Mouse (Mus musculus) kidney, embryonic 15.5 days (tissue): ENCODE data around the gene Ntpcr. TPM values are rescaled to one million over a fixed set of nuclear protein-coding genes. Genes with fewer than 3 reads are reported as not detected.
A peak's percentile ranks its signal among the peaks of the same experiment; 100 is the strongest.

Source experiments
- ATAC-seq: fragments of 200-750 bp; cut with Nextera tagmentation; replicated peaks from 2 replicates; pipeline ENCODE4 v1.8.0; 2017; ENCODE audit warnings: moderate TSS enrichment; ENCODE audit not compliant: low FRiP score
- H3K27ac ChIP-seq: fragments of 300-500 bp; sonication (generic); 2 replicates; pipeline ENCODE4 v1.5.1; 2015; ENCODE audit warnings: mild to moderate bottlenecking, inconsistent platforms
- H3K27me3 ChIP-seq: fragments of 300-500 bp; sonication (generic); 2 replicates; pipeline ENCODE4 v1.6.1; 2015; ENCODE audit warnings: inconsistent platforms
- H3K36me3 ChIP-seq: fragments of 300-500 bp; sonication (generic); 2 replicates; pipeline ENCODE4 v1.6.1; 2015; ENCODE audit warnings: inconsistent platforms
- H3K4me1 ChIP-seq: fragments of 300-500 bp; sonication (generic); 2 replicates; pipeline ENCODE4 v1.6.1; 2015; ENCODE audit warnings: inconsistent platforms
- H3K4me2 ChIP-seq: fragments of 300-500 bp; sonication (generic); 2 replicates; pipeline ENCODE4 v1.6.1; 2015; ENCODE audit warnings: moderate library complexity, mild to moderate bottlenecking, inconsistent platforms
- H3K4me3 ChIP-seq: fragments of 300-500 bp; sonication (generic); replicated peaks from 2 replicates; pipeline ENCODE4 v1.5.1; 2015; ENCODE audit warnings: mild to moderate bottlenecking, inconsistent platforms
- H3K9ac ChIP-seq: fragments of 300-500 bp; sonication (generic); 2 replicates; pipeline ENCODE4 v1.6.1; 2015; ENCODE audit warnings: mild to moderate bottlenecking, inconsistent platforms
- H3K9me3 ChIP-seq: fragments of 300-500 bp; sonication (generic); replicated peaks from 2 replicates; pipeline ENCODE4 v1.6.1; 2016; ENCODE audit warnings: inconsistent platforms
- WGBS: fragments of 180-500 bp; shearing (Covaris S2); methylation state at CpG from one replicate; pipeline ENCODE4 v1.1.7; 2015; ENCODE audit warnings: mixed read lengths; 5-methylcytosine and 5-hydroxymethylcytosine counted together
- polyA plus RNA-seq: library from polyadenylated mRNA; unstranded; fragments of >200 nt; fragmentation: Nextera tagmentation; extraction: Ambion mirVana; gene quantifications from 2 replicates; pipeline ENCODE4 v1.2.1, GENCODE M21; 2015

Ntpcr gene
- polyA plus RNA-seq, 1 experiment from 2014 or later: 28.7 TPM

DNA sequence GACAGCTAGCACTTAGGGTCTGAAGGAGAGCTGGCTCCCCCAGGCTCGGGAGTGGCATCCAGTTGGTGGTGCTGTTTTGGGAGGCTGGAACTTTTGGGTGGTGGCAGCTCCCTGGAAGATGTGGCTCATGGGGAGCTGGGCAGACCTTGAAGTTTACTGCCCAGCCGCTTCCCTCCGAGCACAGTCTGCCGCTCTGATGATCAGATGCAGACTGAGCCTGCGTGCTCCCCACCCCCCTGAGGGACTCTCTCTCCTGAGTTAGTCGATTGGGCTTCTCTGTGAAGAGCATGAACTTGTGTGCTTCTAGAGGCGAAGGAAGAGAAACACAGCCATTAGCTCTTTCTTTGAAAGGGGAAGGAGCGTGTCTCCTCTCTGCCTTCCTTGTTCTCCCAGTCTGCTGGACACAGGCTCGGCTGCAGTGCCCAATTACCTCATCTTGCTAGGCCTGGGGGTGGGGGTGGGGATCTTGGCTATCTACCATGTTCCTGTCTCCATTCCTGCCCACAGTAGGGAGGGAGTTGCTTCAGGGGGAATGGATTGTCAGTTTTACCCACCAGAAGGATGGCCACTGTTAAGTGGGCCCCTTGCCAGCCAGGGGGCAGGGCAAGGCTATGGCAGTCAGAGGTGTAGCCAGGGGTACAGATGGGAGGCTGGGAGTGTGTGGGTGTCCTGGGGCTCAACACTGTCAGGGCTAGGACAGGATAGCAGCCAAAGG lies 26.8 kb downstream of the Ntpcr start:
- Histone ChIP-seq H3K9me3 (no peaks in the 10 kb centered on the region), H3K4me2 (no peak overlapping the region), H3K27ac (no peak overlapping the region), H3K36me3 (no peaks in the 10 kb centered on the region), H3K27me3 (no peaks in the 10 kb centered on the region), H3K9ac (no peak overlapping the region), H3K4me3 (no peak overlapping the region), H3K4me1 (peaks cover 13% of the 10 kb centered on the region)
- ATAC-seq: no peak
- 35% methylated on average over 9 of the region's 9 CpGs for WGBS

- H3K4me3 ChIP-seq: no peak overlapping the region
- H3K27me3 ChIP-seq: no peaks in the 10 kb centered on the region
- H3K27ac ChIP-seq: no peak overlapping the region
- 69% methylated on average over 1 of the region's 1 CpGs for WGBS
- H3K4me1 ChIP-seq: peaks cover 11% of the 10 kb centered on the region
- no peak overlapping the region for H3K9ac ChIP-seq
- H3K36me3 ChIP-seq: no peaks in the 10 kb centered on the region
- ATAC-seq: no peak
- no peak overlapping the region for H3K4me2 ChIP-seq
- H3K9me3 ChIP-seq: no peaks in the 10 kb centered on the region
These were observed 27.3 kb downstream of the Ntpcr start for GRCm38 (mm10) chr8:125757106-125757496.

DNA sequence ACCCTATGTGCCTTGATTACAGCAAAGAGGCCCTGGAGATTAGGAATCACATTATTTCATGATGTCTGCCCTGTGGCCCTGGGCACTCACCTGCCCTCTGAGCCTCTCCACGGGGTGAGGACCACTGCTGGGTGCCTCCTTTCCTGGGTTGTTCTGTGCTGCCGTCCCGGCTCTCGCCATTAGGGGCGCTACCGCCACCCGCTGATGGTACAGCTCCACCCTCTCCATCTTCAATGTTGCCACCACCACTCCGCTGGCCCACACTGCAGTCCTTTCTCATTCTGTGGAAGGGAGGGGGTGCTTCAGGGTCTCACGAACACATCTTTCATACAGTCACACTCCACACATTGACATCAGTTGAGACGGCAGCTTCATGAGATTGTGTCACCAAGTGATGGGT lies 29.3 kb downstream of the Ntpcr start:
- H3K4me3 ChIP-seq: no peak overlapping the region
- H3K36me3 ChIP-seq: no peaks in the 10 kb centered on the region
- no peak overlapping the region for H3K27ac ChIP-seq
- 58% methylated on average over 10 of the region's 10 CpGs for WGBS
- 0 out of 2 replicates have a peak, but pooled peaks cover 3% of the 10 kb centered on the region for H3K9me3 ChIP-seq
- ATAC-seq: no peak
- no peak overlapping the region for H3K9ac ChIP-seq
- peaks cover 11% of the 10 kb centered on the region for H3K4me1 ChIP-seq
- H3K4me2 ChIP-seq: no peak overlapping the region
- H3K27me3 ChIP-seq: no peaks in the 10 kb centered on the region

DNA sequence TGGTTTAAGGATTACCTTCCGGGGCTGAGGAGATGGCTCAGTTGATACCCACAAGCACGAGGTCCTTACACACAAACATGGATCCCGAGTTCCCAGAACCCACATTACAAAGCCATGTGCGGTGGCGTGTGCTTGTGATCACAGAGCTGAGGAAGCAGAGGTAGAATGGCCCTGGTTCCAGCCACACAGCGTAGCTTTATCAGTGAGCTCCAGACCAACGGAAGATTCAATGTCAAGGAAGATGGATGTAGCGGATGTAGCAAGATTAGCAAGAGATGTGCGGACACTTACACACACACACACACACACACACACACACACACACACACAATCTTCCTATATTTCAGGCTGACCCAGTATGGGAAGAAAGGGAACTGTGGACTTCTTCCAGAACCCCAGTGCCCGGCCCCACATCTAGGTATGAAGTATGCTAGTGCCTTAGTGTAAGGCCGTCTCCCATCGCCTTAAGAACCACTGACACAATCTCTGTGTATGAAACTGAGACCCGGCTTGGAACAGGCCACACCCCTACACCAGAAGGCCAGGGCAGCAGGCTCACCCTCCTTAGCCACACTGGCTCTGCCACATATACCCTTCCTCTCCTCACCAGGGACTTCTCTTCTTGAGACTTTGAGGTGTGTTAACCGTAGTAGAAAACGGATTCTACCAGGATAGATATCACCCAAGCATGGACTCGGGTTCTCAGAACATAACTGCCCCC lies 33.5 kb downstream of the Ntpcr start:
- Histone ChIP-seq H3K4me2 (no peak overlapping the region), H3K9me3 (0 out of 2 replicates have a peak, but pooled peaks cover 3% of the 10 kb centered on the region), H3K4me3 (no peak overlapping the region), H3K9ac (no peak overlapping the region), H3K36me3 (no peaks in the 10 kb centered on the region), H3K27me3 (no peaks in the 10 kb centered on the region), H3K4me1 (no peaks in the 10 kb centered on the region), H3K27ac (no peak overlapping the region)
- WGBS: 91% methylated on average over 16 of the region's 16 CpGs
- no peak for ATAC-seq

DNA sequence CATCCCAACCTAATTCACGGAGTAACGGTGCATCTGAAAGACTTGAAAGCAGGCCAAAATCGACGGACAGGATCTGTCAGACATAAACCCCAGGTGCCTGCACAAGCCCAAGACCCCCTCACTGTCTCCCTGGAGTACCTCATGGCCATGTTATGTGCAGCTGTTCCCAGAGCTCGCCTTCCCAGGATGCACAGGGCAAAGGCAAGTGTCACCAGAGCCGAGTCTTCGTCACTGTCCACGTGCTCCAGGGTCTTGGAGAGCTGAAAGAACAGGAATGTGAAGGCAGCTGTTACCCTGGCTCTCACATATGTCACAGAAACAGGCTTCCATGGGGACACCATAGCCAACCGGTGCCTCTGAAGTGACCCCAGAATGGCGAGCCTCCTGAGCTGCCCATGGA lies 38.3 kb downstream of the Ntpcr start:
- no peaks in the 10 kb centered on the region for H3K27me3 ChIP-seq
- H3K9me3 ChIP-seq: 0 out of 2 replicates have a peak, but pooled peaks cover 3% of the 10 kb centered on the region
- no peak for ATAC-seq
- no peak overlapping the region for H3K4me2 ChIP-seq
- H3K36me3 ChIP-seq: no peaks in the 10 kb centered on the region
- H3K4me1 ChIP-seq: no peaks in the 10 kb centered on the region
- 78% methylated on average over 10 of the region's 10 CpGs for WGBS
- no peak overlapping the region for H3K4me3 ChIP-seq
- no peak overlapping the region for H3K27ac ChIP-seq
- H3K9ac ChIP-seq: no peak overlapping the region

DNA sequence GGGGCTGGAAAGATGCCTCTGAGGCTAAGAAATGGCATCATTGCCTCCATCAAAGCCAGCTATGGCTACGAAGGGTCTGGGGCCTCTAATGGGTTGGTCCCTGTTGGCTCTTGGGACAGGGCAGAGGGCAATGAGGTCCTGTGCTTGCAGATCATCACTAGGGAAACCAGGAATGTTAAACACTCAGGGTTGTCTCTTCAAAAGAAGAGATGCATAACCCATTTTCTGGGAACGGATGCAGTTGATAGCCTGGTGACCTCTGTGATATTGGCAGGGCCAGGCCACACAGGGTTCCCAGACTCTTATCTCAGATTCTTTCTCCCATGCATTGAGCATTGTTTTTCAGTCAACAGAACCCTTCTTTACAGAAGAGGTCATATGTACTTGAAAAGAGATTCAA lies 42.5 kb downstream of the Ntpcr start:
- H3K9me3 ChIP-seq: no peaks in the 10 kb centered on the region
- H3K27ac ChIP-seq: no peak overlapping the region
- no peak overlapping the region for H3K4me2 ChIP-seq
- no peak overlapping the region for H3K4me3 ChIP-seq
- ATAC-seq: no peak
- no peaks in the 10 kb centered on the region for H3K27me3 ChIP-seq
- no peaks in the 10 kb centered on the region for H3K36me3 ChIP-seq
- H3K9ac ChIP-seq: no peak overlapping the region
- H3K4me1 ChIP-seq: peaks cover 7% of the 10 kb centered on the region; the same call in 1 of the 2 replicates
- 61% methylated on average over 2 of the region's 2 CpGs for WGBS

DNA sequence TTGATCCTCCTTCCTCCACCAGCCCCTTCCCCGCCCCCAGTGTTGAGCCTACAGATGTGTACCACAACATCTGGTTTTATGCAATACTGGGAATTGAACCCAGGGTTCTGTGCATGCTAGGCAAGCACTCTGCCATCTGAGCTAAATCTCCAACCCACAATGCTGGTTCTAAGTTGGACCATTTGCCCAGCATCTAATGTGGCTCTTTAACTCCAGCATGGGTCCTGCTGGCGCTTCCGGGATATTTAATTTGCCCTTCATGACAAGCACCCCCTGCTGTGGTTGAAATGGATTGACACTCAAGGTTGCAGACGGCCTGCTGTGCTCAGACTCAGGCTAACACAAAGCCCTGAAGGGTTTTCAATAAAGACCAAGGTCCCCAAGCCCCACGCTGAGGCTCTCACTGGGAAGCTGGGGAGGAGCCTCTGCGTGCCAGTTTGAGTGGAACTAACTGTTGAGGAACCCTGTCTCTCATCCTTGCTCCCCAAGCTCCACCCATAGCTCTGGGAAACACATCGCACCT lies 43.6 kb downstream of the Ntpcr start:
- no peak overlapping the region for H3K4me2 ChIP-seq
- no peak overlapping the region for H3K9ac ChIP-seq
- ATAC-seq: no peak
- H3K4me3 ChIP-seq: no peak overlapping the region
- H3K36me3 ChIP-seq: no peaks in the 10 kb centered on the region
- WGBS: 75% methylated on average over 7 of the region's 7 CpGs
- H3K27me3 ChIP-seq: no peaks in the 10 kb centered on the region
- H3K4me1 ChIP-seq: peaks cover 15% of the 10 kb centered on the region; the same call in 1 of the 2 replicates
- no peak overlapping the region for H3K27ac ChIP-seq
- H3K9me3 ChIP-seq: no peaks in the 10 kb centered on the region

DNA sequence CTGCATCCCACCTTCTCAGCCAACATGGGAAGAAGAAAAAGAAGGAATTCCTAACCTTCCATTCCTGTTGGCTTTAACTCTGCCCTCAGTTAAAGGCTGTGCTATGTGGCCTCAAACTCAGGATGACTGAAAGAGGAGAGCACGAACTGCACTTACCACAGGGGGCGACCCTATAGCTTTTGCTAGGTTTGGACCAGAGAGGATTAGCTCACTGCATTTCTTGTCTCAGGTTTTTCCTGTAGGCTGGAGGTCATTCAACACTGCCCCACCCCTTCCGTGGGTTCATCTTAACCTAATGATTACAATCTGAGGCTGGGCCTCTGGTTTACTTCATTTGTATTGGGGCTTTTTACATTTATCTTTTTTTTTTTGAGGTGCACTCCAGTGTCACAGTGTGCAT lies 45.3 kb downstream of the Ntpcr start:
- WGBS: 71% methylated on average over 3 of the region's 3 CpGs
- no peak overlapping the region for H3K4me2 ChIP-seq
- H3K4me3 ChIP-seq: no peak overlapping the region
- peaks cover 24% of the 10 kb centered on the region for H3K4me1 ChIP-seq
- no peak overlapping the region for H3K27ac ChIP-seq
- H3K9me3 ChIP-seq: no peaks in the 10 kb centered on the region
- H3K27me3 ChIP-seq: no peaks in the 10 kb centered on the region
- ATAC-seq: no peak
- H3K9ac ChIP-seq: no peak overlapping the region
- H3K36me3 ChIP-seq: no peaks in the 10 kb centered on the region

DNA sequence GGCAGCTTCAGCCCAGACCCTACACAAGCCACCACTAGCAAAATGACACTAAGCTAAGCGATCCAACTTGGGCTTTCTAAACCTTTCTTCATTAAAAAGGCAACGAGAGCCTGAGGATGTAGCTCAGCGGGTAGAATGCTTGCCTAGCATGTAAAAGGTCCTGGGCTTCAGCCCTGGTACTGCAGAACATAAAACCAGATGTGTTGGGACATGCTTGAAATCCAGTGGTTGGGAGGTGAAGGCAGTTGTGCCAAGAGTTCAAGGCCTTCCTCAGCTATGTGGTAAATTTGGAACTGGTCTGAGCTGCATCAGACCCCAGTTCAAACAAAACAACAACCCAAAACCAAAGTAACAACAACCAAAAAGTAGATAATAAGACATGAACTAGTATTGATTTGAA lies 46.6 kb downstream of the Ntpcr start:
- Histone ChIP-seq H3K9me3 (no peaks in the 10 kb centered on the region), H3K27ac (no peak overlapping the region), H3K4me3 (no peak overlapping the region), H3K4me2 (no peak overlapping the region), H3K9ac (no peak overlapping the region), H3K4me1 (peaks cover 29% of the 10 kb centered on the region), H3K27me3 (no peaks in the 10 kb centered on the region), H3K36me3 (no peaks in the 10 kb centered on the region)
- ATAC-seq: no peak
- WGBS: 95% methylated on average over 3 of the region's 3 CpGs

DNA sequence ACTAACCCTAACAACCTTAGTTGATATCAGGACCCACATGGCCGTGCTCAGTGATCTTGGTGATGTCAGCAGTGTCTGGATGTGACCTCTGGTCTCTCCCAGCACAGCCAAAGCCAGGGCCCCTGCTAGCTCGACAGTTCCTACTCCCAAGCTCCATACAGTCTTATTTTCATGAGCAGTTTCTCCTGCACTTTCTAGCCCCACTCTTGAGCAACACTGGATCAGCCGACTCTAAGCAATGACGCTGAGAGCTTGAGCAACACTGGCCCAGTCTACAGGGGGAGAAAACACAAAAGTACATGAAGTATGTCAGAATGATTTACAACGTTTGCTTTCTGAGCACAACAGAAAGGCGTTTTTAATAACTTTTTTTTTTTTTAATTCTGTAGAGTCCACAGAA lies 47.0 kb downstream of the Ntpcr start:
- no peak overlapping the region for H3K27ac ChIP-seq
- no peaks in the 10 kb centered on the region for H3K27me3 ChIP-seq
- peaks cover 30% of the 10 kb centered on the region for H3K4me1 ChIP-seq
- no peaks in the 10 kb centered on the region for H3K9me3 ChIP-seq
- 50% methylated on average over 6 of the region's 6 CpGs for WGBS
- no peak overlapping the region for H3K9ac ChIP-seq
- no peak overlapping the region for H3K4me2 ChIP-seq
- ATAC-seq: no peak
- H3K36me3 ChIP-seq: no peaks in the 10 kb centered on the region
- no peak overlapping the region for H3K4me3 ChIP-seq

- Histone ChIP-seq H3K27me3 (no peaks in the 10 kb centered on the region), H3K4me3 (no peak overlapping the region), H3K9me3 (no peaks in the 10 kb centered on the region), H3K4me2 (no peak overlapping the region), H3K9ac (no peak overlapping the region), H3K36me3 (no peaks in the 10 kb centered on the region), H3K4me1 (peaks cover 36% of the 10 kb centered on the region), H3K27ac (peak overlapping the region; percentile 0; the same call in 1 of the 2 replicates)
- no peak for ATAC-seq
- 57% methylated on average over 12 of the region's 12 CpGs for WGBS
These were observed 47.9 kb downstream of the Ntpcr start for GRCm38 (mm10) chr8:125777478-125778164.

DNA sequence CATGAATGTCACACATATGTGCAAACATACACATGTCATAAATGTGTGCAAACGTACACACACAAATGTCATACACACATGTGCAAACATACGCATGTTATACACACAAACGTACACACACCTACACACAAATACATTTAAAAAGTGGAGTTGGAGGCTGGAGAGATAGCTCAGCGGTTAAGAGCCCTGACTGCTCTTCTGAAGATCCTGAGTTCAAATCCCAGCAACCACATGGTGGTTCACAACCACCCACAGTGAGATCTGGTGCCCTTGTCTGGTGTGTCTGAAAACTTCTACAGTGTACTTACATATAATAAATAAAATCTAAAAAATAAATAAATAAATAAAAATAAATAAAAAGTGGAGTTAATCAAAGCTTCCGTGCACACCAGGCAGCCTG lies 49.2 kb downstream of the Ntpcr start:
- Histone ChIP-seq H3K9me3 (no peaks in the 10 kb centered on the region), H3K9ac (no peak overlapping the region), H3K4me1 (peaks cover 40% of the 10 kb centered on the region), H3K4me3 (no peak overlapping the region), H3K36me3 (no peaks in the 10 kb centered on the region), H3K4me2 (no peak overlapping the region), H3K27ac (no peak overlapping the region; the same call in 1 of the 2 replicates), H3K27me3 (no peaks in the 10 kb centered on the region)
- WGBS: 88% methylated on average over 5 of the region's 5 CpGs
- no peak for ATAC-seq
